Mouse (Mus musculus) testis, adult 2 months (tissue): Measurements from ENCODE around the gene Copg2. TPM values are rescaled to one million over a fixed set of nuclear protein-coding genes. Genes with fewer than 3 reads are reported as not detected.

Experiments used
- H3K27ac ChIP-seq: fragments of 200-500 bp; 2 replicates; pipeline ENCODE4 v1.5.1; 2012; ENCODE audit warnings: low read depth, low read length; ENCODE audit not compliant: control insufficient read depth, insufficient read depth
- H3K27me3 ChIP-seq: fragments of 200-500 bp; 2 replicates; pipeline ENCODE4 v1.6.1; 2012; ENCODE audit warnings: mild to moderate bottlenecking, low read length, moderate library complexity; ENCODE audit not compliant: control insufficient read depth, insufficient read depth
- H3K36me3 ChIP-seq: fragments of 200-500 bp; 2 replicates; pipeline ENCODE4 v1.6.1; 2012; ENCODE audit warnings: mild to moderate bottlenecking, low read length; ENCODE audit not compliant: control insufficient read depth, insufficient read depth
- H3K4me1 ChIP-seq: fragments of 200-500 bp; 2 replicates; pipeline ENCODE4 v1.6.1; 2012; ENCODE audit warnings: low read length; ENCODE audit not compliant: control insufficient read depth, insufficient read depth
- H3K4me3 ChIP-seq: fragments of 200-500 bp; 2 replicates; pipeline ENCODE4 v1.5.1; 2012; ENCODE audit warnings: low read depth, mild to moderate bottlenecking, low read length, moderate library complexity, mixed read lengths; ENCODE audit not compliant: control insufficient read depth
- CTCF ChIP-seq: fragments of 200-500 bp; IDR thresholded peaks from 2 replicates; pipeline ENCODE4 v1.5.1; 2012; ENCODE audit warnings: low read depth, mild to moderate bottlenecking, inconsistent platforms, low read length, moderate library complexity; ENCODE audit not compliant: control insufficient read depth, insufficient read depth, insufficient replicate concordance
- POLR2A ChIP-seq: fragments of 200-500 bp; IDR thresholded peaks from 2 replicates; pipeline ENCODE4 v1.6.1; 2012; ENCODE audit warnings: low read depth, mild to moderate bottlenecking, inconsistent platforms, low read length, moderate library complexity; ENCODE audit not compliant: control insufficient read depth
- polyA plus RNA-seq: library from polyadenylated mRNA; depleted of rRNA; stranded (reverse); fragments of >200 nt; gene quantifications from 2 replicates; pipeline ENCODE4 v1.2.3, GENCODE M21; 2012

Copg2 gene
- polyA plus RNA-seq, 1 experiment = 24.8 TPM

DNA sequence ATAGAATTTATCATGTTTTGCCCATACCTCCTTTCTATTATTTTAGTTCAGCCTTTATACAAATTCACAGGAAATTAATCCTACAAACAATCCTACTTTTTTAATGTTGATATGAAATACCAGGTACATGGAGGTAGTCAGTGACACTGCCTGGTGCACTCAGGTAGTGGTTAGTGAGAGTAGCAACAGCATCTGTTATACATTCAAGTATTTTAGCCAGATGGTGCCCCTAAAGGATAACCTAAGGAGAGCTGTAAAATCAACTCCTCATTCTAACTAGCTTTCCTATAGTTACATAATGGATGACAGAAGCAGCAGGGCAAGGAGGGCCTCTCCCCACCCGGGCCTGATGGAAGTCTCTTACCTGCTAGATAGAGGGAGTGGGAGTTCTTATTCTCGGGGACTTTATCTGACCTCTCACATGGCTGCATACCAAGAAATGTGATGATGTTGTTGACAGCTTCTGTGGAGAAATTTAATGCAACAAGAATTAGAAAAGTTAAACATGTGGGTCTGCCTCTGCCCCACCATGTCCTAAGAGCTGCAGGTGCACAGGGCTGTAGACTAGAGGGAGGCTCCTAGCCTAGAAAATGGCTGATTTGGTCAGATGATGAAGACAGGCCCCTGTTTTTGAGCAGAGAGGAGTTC lies 147.4 kb downstream of the Copg2 start:
- Histone ChIP-seq H3K36me3 (peaks cover 2% of the 10 kb centered on the region; the same call in 1 of the 2 replicates), H3K4me1 (no peaks in the 10 kb centered on the region), H3K4me3 (no peak overlapping the region), H3K27me3 (no peaks in the 10 kb centered on the region), H3K27ac (no peak overlapping the region)
- TF ChIP-seq CTCF = no peak
- TF ChIP-seq POLR2A = no peak

DNA sequence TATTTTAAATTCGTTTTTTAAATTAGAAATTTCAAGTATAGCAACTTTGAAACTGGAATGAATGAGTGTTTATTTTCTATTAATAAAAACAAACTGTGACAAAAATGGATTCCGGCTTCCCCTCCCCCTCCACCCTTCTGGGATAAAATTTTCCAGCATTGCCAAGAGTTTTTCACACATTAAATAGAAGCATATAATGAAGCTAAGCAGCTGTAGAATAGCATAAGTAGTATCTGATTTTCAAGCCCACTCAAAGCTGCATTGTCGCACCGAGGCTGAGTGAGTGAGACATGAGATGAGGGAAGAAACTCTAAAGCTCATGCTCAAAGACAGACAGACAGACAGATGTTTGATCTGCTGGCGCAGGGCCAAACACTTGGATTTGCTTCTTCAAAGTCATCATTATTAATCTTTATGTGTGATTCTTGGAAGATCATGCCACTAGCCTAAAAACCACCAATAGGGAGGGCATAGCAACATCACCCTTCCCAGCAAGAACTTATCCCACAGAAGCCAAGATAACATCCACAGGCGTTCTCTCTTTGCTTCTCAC lies 148.2 kb downstream of the Copg2 start:
- Histone ChIP-seq H3K27me3 (no peaks in the 10 kb centered on the region), H3K4me1 (no peaks in the 10 kb centered on the region), H3K36me3 (peaks cover 2% of the 10 kb centered on the region; the same call in 1 of the 2 replicates), H3K4me3 (no peak overlapping the region), H3K27ac (no peak overlapping the region)
- no peak for TF ChIP-seq CTCF
- no peak for TF ChIP-seq POLR2A

DNA sequence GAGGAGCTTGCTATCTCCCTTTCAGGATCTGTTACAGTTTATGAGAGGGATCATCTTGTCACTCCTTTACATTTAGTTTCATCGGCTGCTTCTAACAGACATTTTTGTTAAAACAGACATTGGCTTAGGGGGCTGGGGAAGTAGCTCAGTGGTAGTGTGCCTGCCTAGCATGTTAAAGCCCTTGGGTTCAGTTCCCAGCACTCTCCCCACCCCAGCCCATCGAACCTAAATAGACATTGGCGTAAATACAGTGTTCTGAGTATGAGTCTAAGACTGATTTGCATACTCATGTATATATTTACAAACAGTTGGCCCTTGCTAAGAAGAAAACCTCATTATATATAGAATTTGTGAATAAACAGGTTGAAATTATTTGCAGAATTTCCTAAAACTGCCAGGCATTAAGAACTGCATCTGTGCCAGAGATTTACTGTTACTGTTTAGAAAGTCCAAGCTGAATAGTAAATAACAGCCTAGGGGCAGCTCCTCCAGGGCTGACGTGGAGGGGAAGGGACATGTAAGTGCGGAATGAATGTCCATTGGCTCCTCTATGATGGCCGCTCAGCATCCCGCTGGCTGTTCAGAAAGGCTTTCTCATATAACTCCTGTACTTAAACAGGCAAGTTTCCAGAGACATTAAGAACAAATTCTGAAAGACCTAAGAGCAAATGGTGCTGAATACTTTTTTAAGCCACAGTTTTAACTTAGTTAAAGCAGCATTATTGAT lies 148.8 kb downstream of the Copg2 start:
- Histone ChIP-seq H3K4me3 (no peak overlapping the region), H3K36me3 (peaks cover 2% of the 10 kb centered on the region; the same call in 1 of the 2 replicates), H3K27me3 (no peaks in the 10 kb centered on the region), H3K4me1 (no peaks in the 10 kb centered on the region), H3K27ac (no peak overlapping the region)
- no peak for TF ChIP-seq POLR2A
- TF ChIP-seq CTCF = no peak

DNA sequence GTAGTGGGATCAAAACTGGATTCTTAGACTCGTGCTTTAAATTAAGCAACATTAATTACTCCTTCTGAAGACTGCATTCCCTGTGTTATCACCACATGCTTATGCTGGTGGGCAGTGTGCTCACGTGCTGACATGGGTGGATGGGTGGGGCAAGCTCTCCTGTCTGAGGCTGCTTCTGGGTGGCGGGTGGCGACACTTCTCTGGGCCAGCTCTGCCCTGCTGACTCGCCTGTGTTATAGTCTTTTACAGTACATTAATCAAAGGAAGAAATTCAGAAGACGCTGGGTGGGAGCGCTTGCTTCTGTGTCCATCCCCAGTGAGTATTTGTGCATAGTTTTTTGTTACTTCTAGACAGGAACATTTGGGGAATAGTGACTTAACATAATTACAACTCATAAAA lies 151.0 kb downstream of the Copg2 start:
- no peaks in the 10 kb centered on the region for H3K4me1 ChIP-seq
- TF ChIP-seq POLR2A = no peak
- H3K4me3 ChIP-seq = no peak overlapping the region
- H3K27ac ChIP-seq = no peak overlapping the region
- no peaks in the 10 kb centered on the region for H3K27me3 ChIP-seq
- H3K36me3 ChIP-seq = peaks cover 2% of the 10 kb centered on the region; the same call in 1 of the 2 replicates

DNA sequence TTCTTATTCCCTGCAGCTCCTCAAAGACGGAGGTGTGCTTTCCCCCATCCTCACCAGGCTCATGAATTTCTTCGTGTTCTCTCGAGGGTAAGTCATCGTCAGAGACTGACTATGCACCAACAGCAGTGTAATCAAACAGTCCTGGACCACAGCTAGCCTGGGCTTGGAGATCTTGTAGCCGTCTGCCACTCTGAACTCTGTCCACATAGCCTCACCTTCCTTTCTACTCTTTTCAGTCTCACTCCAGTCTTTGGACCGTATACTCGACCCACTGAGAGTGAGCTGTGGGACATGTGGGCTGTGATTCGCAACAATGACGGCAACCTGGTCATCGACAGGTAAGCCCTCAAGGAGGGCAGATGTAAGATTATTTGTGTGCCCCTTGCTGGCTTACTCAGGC lies 151.7 kb downstream of the Copg2 start:
- no peak for TF ChIP-seq CTCF
- no peak for TF ChIP-seq POLR2A
- no peak overlapping the region for H3K4me3 ChIP-seq
- no peak overlapping the region for H3K27ac ChIP-seq
- no peaks in the 10 kb centered on the region for H3K27me3 ChIP-seq
- peaks cover 2% of the 10 kb centered on the region; the same call in 1 of the 2 replicates for H3K36me3 ChIP-seq
- H3K4me1 ChIP-seq = no peaks in the 10 kb centered on the region

DNA sequence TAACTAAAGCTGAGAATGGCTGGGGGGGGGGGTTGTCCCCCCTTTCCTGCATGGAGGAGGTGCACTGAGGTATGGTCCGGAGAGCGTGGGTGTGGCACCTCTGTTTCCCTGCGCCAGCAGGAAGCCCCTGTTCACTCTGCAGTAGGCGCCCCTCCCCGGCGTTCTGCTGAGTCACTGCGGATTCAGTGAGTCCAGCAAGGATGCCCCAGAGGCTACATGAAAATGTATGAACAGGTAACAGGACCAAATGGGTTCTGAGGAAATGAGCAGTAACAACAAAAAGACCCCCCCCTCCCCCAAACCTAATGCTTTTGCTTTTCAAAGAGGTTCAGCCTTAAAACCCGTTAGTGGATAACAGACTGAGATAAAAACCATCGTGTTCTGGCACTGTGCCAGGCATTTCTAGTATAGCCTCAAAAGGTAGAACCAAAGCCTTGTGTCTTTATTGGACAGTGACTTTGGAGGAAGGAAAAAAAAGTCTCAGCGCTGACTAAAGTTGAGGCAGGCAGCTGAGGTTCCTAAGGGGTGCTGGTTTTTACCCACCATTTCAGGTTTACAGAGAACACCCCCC lies 157.3 kb downstream of the Copg2 start:
- H3K36me3 ChIP-seq = no peaks in the 10 kb centered on the region
- H3K27me3 ChIP-seq = 0 out of 2 replicates have a peak, but pooled peaks cover 3% of the 10 kb centered on the region
- TF ChIP-seq CTCF (no peak), POLR2A (no peak)
- no peak overlapping the region for H3K27ac ChIP-seq
- H3K4me3 ChIP-seq = no peak overlapping the region
- peaks cover 14% of the 10 kb centered on the region for H3K4me1 ChIP-seq

DNA sequence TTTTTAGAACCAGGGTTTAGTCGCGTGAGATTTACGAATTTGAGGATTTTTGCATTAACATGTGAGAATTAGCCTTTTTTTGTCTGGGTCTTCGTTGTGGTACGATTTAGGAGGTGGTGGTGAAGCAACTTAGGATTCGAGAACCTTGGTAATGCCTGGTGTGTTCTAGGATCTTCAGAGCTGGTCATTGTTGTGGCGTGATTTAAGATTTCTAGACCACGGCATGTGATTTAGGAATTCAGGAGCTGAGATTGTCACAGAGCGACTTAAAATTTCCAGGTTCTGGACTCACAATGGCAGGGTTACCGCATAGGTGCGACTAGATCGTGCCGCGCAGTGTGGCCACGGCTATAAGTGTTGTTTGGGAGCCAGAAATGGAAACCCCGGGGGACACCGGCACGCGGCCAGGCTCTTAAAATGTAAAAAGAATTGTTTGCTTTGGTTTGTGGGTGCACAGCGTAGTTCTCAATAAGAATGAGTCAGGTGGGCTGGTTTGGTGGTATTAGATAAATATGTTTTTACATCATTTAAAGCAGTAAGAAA lies 158.1 kb downstream of the Copg2 start:
- no peaks in the 10 kb centered on the region for H3K36me3 ChIP-seq
- no peak overlapping the region for H3K27ac ChIP-seq
- peaks cover 14% of the 10 kb centered on the region for H3K4me1 ChIP-seq
- TF ChIP-seq CTCF (no peak), POLR2A (no peak)
- peaks cover 3% of the 10 kb centered on the region; the same call in 1 of the 2 replicates for H3K27me3 ChIP-seq
- peak overlapping the region; percentile 70 for H3K4me3 ChIP-seq
